Mouse (Mus musculus) gastrocnemius, adult 8-10 months (tissue): Measurements from ENCODE around the gene Lrmda. TPM values are rescaled to one million over a fixed set of nuclear protein-coding genes. Genes with fewer than 3 reads are reported as not detected.

Experiments used
- DNase-seq, 2 experiments: peaks; one replicate each; pipeline ENCODE4 v3.0.0; 2022; ENCODE audit warnings: low spot score in 2 of 2
- total RNA-seq, 4 experiments: library from RNA; stranded (reverse); gene quantifications; 2 replicates each; pipeline ENCODE4 v1.2.4; 2022

The Lrmda gene
- total RNA-seq, 4 experiments from 2014 or later, result 2.2 to 3.2 (median 2.6) TPM

DNA sequence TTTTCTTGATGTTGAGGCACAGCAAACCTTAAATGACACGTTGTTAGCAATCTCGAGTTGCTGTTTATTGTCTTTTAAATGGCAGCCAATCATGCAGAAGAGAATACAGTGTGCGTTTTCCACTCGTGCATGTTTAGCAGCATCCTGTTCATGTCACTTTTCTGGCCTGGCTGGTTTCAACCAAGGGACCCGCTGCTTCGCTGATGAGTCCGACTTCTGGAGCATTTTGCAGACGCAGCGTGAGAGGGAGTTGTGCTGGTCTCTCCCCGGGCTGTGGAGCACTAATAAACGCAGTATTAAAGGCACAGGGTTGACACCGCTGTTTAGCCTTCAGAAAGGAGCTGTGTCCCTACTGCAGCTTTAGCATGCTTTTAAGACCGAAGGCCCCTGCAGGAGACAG, 133.2 kb downstream of the Lrmda start:
- no peak for DNase-seq

- no peak for DNase-seq
Observed at GRCm38 (mm10) chr14:22154096-22154495, 134.6 kb downstream of the Lrmda start.

DNA sequence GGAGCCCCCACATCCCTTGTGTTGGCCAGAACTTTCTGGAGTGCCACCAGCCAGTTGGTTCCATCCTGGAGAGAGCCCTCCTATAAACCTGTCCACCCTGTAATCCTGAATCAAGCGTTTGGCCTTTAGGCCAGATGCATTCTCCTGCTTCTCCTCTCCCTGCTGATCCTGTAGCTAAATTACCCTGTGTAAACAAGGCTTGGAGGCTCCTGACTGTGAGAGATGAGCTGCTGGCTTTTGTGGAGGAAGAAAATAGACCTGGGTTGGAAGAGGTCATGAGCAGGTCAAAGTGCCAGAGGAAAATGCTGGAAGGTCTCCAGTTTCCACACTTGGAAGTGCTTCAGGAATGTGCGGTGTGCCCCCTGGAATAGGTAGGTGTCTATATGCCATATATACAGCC, 135.5 kb downstream of the Lrmda start:
- DNase-seq, result no peak

DNA sequence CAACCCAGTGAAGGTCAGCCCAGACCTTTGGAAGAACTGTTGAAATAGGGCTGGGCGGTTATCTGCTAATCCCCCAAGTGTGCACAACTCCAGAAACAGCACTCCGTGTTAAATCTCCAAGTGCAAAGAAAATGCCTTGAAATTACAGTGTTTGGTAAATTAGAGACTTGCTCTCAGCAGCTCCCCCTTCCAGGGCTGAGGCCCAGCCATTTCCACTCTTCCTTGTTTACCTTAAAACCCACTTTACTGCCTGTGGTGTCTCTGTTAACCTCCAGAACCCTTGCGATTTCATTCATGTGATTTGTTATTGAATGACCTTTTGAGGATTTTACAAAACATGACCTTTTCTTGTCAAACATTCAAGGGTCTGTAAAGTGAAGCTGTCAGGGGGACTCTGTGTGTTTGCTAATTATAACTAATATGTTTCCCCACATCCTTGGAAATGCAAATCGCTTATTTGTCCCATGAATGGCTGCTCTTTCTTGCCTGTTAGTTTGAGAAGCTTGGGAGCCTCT, 136.1 kb downstream of the Lrmda start:
- no peak for DNase-seq

GRCm38 (mm10) chr14:22156991-22157390, 137.5 kb downstream of the Lrmda start:
- DNase-seq, result no peak

GRCm38 (mm10) chr14:22161416-22161815, 141.9 kb downstream of the Lrmda start:
- no peak for DNase-seq

GRCm38 (mm10) chr14:22167285-22167684, 147.8 kb downstream of the Lrmda start:
- no peak for DNase-seq

GRCm38 (mm10) chr14:22168077-22168794, 148.7 kb downstream of the Lrmda start:
- no peak for DNase-seq

DNA sequence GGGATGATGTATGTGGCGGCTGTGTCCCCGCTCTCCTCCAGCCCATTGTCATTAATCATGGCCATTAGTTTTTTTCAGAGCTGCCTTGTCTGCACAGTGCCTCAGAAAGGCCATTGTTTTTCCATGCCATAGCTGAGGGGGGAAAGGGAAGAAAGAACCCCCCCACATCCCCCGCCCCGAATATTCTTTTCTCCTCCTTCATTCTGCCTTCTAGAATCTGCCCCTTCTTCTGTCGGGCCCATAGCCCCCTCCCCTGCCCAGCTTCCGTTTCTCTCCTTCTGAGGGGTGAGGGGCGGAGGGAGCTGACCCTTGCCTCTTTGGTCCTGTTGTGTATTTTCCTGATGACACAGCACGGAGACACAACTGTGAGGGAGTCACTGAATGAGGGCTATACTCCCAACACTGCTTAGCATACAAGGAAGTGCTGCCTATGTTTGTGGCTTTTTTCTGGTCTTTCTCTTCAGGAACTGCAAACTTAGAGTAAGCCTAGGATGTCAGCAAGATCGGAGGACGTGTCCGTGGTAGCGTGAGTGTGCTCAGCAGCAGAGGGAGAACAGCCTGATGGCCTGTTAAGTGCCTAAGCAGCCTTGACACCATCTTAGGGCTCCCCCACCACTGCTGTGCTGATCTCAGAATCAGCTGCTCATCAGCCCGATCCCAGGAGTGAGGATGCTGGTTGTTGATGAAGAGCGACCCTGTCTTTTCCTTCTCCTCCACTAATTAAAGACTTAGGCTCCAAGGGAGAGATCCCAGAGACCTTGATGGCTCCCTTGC, 149.5 kb downstream of the Lrmda start:
- no peak for DNase-seq

- DNase-seq, result no peak
Observed at GRCm38 (mm10) chr14:22174757-22175156, 155.2 kb downstream of the Lrmda start.

DNA sequence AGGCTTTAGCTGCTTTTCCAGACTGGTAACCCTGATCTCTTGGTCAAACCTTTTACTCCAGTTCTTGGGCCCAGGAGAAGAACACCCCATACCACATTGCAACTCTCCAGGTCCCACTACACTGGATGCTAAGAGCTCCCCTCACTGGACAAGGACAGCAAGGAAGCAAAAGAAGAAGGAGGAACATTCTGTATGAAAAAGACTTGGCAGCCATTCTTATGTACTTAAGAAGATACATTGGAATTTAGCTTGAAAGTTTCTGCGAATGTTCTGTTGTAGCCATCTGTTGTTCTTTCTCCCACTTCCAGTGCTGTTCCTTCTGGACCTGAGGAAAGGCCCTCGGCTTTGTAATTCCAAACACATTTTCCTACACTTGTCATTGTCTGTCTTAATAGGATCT, 160.2 kb downstream of the Lrmda start:
- no peak for DNase-seq

DNA sequence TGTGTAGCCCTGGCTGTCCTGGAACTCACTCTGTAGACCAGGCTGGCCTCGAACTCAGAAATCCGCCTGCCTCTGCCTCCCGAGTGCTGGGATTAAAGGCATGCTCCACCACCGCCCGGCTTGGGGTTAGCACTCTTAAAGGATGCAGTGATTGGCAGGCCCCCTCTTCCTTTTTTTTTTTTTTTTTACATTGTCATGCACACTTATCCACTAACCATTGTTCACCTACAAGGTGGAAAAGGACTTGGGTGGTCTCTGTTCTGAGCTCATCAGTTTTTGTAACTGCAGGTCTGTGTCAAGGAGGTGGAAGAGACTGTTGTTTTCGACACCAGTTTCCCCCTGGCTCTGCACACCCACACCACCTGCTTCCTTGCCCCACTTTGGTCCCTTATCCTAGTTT, 162.0 kb downstream of the Lrmda start:
- no peak for DNase-seq

- no peak for DNase-seq
Observed at GRCm38 (mm10) chr14:22183195-22183594, 163.7 kb downstream of the Lrmda start.

DNA sequence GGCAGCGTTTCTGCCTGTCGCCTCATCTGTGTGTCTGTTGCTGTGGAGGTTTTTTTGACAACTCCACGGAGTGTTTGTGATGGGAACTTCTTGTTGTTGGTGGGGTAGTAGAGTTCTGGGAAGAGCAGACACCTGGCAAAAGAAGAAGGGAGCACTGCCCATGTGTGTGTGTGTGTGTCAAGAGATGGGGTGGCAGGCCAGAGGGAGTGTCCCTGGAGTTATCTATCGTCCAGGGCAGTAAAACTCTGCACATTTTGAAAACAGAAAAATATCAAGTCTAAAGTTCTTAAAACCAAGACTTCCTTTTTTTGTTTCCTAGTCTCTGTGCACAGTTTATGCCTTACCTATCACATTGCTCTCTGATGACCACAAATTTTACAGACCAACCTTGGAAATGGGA, 165.9 kb downstream of the Lrmda start:
- DNase-seq, result no peak

- DNase-seq, result no peak
Observed at GRCm38 (mm10) chr14:22190111-22190510, 170.6 kb downstream of the Lrmda start.

- DNase-seq, result no peak
Observed at GRCm38 (mm10) chr14:22192185-22192584, 172.7 kb downstream of the Lrmda start.

- no peak for DNase-seq
Observed at GRCm38 (mm10) chr14:22198021-22198420, 178.5 kb downstream of the Lrmda start.

DNA sequence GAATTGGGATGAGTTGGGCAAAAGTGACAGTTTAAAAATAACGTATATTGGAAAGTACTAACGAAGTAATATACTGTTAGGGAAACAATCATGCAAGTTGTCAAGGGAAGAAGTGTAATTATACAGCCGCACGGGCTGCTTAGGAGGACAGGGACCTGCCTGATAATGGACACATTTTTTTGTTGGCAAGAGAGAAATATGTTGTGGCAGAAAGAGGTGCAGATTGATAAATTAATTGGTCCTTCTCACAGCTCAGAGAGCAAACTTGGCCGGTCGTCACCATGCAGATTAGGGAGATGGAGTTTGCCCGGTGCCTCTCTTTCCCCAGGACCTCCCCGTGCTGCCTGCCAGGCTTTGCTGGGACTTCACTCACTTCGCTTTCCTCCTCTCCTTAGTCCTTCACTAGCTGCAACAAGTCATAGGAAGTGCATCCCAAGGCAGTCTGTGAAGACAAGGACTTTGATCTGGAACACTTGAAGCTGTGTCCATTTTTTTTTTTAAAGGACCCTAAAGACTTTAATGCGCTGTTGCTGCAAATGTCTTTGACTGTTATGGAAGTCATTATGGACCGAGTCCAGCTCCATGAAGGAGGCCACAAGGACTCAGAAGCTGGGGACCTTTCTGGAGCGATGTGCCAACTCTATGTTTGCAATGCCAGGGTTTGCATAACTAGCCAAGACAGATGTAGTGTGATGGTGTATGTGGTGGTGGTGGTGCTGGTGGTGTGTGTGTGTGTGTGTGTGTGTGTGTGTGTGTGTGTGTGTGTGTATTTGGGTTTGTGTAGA, 179.3 kb downstream of the Lrmda start:
- DNase-seq, result no peak

DNA sequence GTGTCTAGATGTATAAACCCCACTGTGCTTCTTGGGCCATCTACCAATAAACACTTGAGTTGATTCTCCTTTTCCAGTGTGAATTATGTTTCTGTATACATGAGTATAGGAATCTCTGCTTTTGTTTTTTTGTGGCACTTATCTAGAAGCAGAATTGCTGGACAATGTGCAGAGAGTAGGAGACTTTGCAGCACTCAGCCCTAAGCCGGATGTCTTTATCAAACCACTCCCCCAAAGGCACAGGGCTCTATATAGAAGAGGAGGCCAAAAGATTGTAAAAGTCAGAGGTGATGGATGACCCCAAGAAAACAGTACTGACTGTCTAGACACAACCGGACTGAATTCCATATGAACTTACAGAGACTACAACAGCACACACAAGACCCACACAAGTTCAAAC, 182.2 kb downstream of the Lrmda start:
- DNase-seq, result no peak

DNA sequence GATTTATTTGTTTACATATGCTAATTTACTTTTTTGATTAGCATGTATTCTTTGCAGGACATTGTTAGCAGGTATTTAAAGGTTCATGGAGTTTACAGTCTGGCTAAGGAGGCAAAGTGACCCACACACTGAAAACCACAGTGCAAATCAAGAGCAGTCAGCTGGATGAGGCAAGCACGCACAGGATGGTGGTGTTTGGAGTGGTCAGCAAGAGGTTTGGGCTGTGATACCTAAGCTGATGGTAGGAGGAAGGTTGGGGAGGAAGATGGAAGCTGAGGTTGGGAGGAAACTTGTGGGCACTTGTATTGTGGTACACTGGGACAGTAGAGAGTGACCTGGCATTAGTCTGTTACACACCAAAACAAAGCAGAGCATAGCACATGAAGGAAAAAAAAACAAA, 191.1 kb downstream of the Lrmda start:
- no peak for DNase-seq

- DNase-seq, result no peak
Observed at GRCm38 (mm10) chr14:22218183-22218582, 198.7 kb downstream of the Lrmda start.

DNA sequence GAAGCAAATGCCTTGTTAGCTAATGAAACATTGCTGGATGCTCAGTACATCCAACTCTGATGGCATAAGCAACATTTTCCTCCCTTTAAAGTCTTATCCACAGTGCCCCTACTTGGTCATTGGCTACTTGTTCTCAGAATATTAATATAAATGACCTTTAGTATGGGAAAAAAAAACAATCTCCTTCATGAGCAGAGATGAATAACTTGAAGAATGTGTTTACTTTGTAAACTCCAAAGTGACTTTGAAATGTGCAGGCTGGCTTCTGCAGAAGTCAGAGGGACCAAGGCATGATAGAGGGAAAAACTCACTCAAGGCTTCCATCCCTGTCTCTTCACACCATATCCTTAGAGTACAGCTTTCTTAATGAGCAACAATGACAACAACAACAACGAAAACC, 202.5 kb downstream of the Lrmda start:
- DNase-seq, result no peak
